Mouse (Mus musculus) kidney, embryonic 16.5 days (tissue): ENCODE results near the gene Grb2. TPM values are rescaled to one million over a fixed set of nuclear protein-coding genes. Genes with fewer than 3 reads are reported as not detected.
A peak's percentile ranks its signal among the peaks of the same experiment; 100 is the strongest.

ENCODE experiments used
- ATAC-seq: fragments of 200-750 bp; cut with Nextera tagmentation; 2 replicates; pipeline ENCODE4 v1.8.0; 2017; ENCODE audit warnings: moderate TSS enrichment; ENCODE audit not compliant: low FRiP score, low TSS enrichment
- H3K27ac ChIP-seq: fragments of 300-500 bp; sonication (generic); 2 replicates; pipeline ENCODE4 v1.5.1; 2014; ENCODE audit warnings: low read length
- H3K27me3 ChIP-seq: fragments of 300-500 bp; sonication (generic); 2 replicates; pipeline ENCODE4 v1.6.1; 2014; ENCODE audit warnings: low read length, control low read depth, mixed read lengths; ENCODE audit not compliant: insufficient read depth
- H3K36me3 ChIP-seq: fragments of 300-500 bp; sonication (generic); 2 replicates; pipeline ENCODE4 v1.6.1; 2014; ENCODE audit warnings: low read length, control low read depth, mixed read lengths; ENCODE audit not compliant: insufficient read depth
- H3K4me1 ChIP-seq: fragments of 300-500 bp; sonication (generic); 2 replicates; pipeline ENCODE4 v1.6.1; 2014; ENCODE audit warnings: low read length, control low read depth, mixed read lengths; ENCODE audit not compliant: insufficient read depth
- H3K4me2 ChIP-seq: fragments of 300-500 bp; sonication (generic); replicated peaks from 2 replicates; pipeline ENCODE4 v1.6.1; 2014; ENCODE audit warnings: low read depth, low read length
- H3K4me3 ChIP-seq: fragments of 300-500 bp; sonication (generic); 2 replicates; pipeline ENCODE4 v1.5.1; 2014; ENCODE audit warnings: mild to moderate bottlenecking, low read length
- H3K9ac ChIP-seq: fragments of 300-500 bp; sonication (generic); replicated peaks from 2 replicates; pipeline ENCODE4 v1.6.1; 2014; ENCODE audit warnings: low read length
- H3K9me3 ChIP-seq: fragments of 300-500 bp; sonication (generic); 2 replicates; pipeline ENCODE4 v1.6.1; 2016; ENCODE audit warnings: low read length, control low read depth
- WGBS: fragments of 180-500 bp; shearing (Covaris S2); extraction: QIAGEN DNeasy Blood & Tissue Kit; methylation state at CpG from one replicate; pipeline ENCODE4 v1.1.7; 2014; 5-methylcytosine and 5-hydroxymethylcytosine counted together
- polyA plus RNA-seq: library from polyadenylated mRNA; unstranded; fragments of >200 nt; fragmentation: Nextera tagmentation; extraction: Ambion mirVana; gene quantifications from 2 replicates; pipeline ENCODE4 v1.2.1, GENCODE M21; 2015

Grb2 gene
- polyA plus RNA-seq, 1 experiment from 2014 or later, result 87.0 TPM

DNA sequence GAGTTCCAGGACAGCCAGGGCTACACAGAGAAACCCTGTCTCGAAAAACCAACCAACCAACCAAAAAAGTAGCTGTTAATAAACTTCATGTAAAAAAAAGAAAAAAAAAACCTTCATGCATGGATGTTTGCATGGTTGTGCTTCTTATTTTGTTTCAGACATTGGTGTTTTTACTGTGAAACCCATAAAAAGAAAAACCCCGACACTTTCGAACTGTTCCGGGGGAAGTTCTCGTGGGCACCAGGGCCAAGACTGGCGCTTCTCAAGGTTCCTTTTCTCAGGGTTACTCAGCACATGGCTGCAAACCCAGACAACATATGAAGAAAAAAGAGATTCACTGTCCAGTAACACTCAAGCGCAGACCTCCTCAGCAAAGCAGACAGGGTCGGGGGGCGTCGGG, 75.5 kb downstream of the Grb2 start:
- Histone ChIP-seq H3K27me3 (no peaks in the 10 kb centered on the region), H3K4me1 (0 out of 2 replicates have a peak, but pooled peaks cover 2% of the 10 kb centered on the region), H3K9me3 (no peaks in the 10 kb centered on the region), H3K27ac (no peak overlapping the region), H3K9ac (no peak overlapping the region), H3K4me2 (no peak overlapping the region), H3K4me3 (no peak overlapping the region), H3K36me3 (no peaks in the 10 kb centered on the region)
- WGBS, result 83% methylated on average over 10 of the region's 10 CpGs
- no peak for ATAC-seq

DNA sequence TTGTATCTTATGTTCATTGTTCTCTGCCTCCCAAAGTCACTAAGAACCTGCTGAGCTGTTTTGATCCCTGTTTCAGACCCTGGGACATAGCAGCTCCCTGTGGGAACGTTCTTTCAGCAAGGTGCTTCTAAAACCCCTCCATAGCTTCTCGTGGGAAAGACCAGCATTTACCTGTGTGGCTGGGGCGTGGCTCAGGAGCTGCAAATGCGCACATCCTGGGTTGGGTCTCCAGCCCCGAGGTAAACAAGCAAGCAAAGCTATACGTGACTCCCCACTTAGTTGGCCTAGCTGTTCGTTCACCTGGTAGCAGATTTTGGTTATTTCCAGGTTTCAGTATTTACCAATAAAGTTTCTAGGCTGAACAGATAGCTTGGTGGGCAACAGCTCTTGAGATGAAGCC, 76.2 kb downstream of the Grb2 start:
- peaks cover 3% of the 10 kb centered on the region; the same call in 1 of the 2 replicates for H3K4me1 ChIP-seq
- H3K27ac ChIP-seq, result no peak overlapping the region
- H3K27me3 ChIP-seq, result no peaks in the 10 kb centered on the region
- ATAC-seq, result no peak
- no peaks in the 10 kb centered on the region for H3K36me3 ChIP-seq
- no peak overlapping the region for H3K4me2 ChIP-seq
- no peaks in the 10 kb centered on the region for H3K9me3 ChIP-seq
- no peak overlapping the region for H3K9ac ChIP-seq
- WGBS, result 80% methylated on average over 7 of the region's 7 CpGs
- no peak overlapping the region for H3K4me3 ChIP-seq

- H3K27ac ChIP-seq, result 0 out of 2 replicates have a peak overlapping the region, but pooled peaks have one; percentile 36
- WGBS, result 27% methylated on average over 3 of the region's 3 CpGs
Observed at GRCm38 (mm10) chr11:115631505-115631890, 76.9 kb downstream of the Grb2 start.

GRCm38 (mm10) chr11:115630532-115631504, 77.6 kb downstream of the Grb2 start:
- Histone ChIP-seq H3K4me3 (no peak overlapping the region), H3K9ac (peak overlapping the region; percentile 44; the same call in 1 of the 2 replicates), H3K27ac (peak overlapping the region; percentile 36; the same call in 1 of the 2 replicates), H3K4me1 (peaks cover 15% of the 10 kb centered on the region), H3K4me2 (no peak overlapping the region), H3K36me3 (no peaks in the 10 kb centered on the region), H3K9me3 (no peaks in the 10 kb centered on the region), H3K27me3 (no peaks in the 10 kb centered on the region)
- WGBS, result 50% methylated on average over 16 of the region's 16 CpGs
- no peak for ATAC-seq

More at GRCm38 (mm10) chr11:115631505-115631890, 76.9 kb downstream of the Grb2 start:
- no peak for ATAC-seq
- Histone ChIP-seq H3K4me2 (no peak overlapping the region), H3K27me3 (no peaks in the 10 kb centered on the region), H3K4me1 (peaks cover 9% of the 10 kb centered on the region), H3K36me3 (no peaks in the 10 kb centered on the region), H3K9ac (no peak overlapping the region), H3K4me3 (no peak overlapping the region), H3K9me3 (no peaks in the 10 kb centered on the region)

- peaks cover 18% of the 10 kb centered on the region for H3K4me1 ChIP-seq
- no peak for ATAC-seq
- no peaks in the 10 kb centered on the region for H3K9me3 ChIP-seq
- no peak overlapping the region for H3K4me2 ChIP-seq
- H3K4me3 ChIP-seq, result no peak overlapping the region
- H3K27ac ChIP-seq, result no peak overlapping the region
- no peak overlapping the region for H3K9ac ChIP-seq
- no peaks in the 10 kb centered on the region for H3K27me3 ChIP-seq
- H3K36me3 ChIP-seq, result no peaks in the 10 kb centered on the region
- 81% methylated on average over 13 of the region's 13 CpGs for WGBS
Observed at GRCm38 (mm10) chr11:115629734-115630531, 78.5 kb downstream of the Grb2 start.

DNA sequence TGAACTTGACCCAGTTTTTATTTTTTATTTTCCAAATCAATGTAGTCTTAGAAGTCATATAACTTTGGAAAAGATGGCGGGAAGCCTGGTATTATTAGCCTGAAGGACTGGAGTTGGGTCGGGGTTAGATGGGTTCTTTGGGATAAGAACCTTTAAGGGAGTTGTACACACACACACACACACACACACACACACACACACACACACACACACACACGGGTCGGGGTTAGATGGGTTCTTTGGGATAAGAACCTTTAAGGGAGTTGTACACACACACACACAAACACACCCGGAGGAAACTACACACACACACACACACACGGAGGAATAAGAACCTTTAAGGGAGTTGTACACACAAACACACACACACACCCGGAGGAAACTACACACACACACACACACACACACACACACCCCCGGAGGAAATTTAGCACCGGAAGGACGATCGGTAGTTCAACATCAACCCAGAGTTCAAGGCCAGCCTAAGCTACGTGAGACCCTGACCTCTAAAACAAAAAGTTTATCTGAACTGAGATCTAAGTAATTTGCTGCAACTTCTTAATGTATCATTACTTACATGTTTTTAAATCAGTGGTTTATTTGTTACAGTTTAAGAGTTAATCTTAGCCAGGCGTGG, 79.8 kb downstream of the Grb2 start:
- Histone ChIP-seq H3K4me3 (peak overlapping the region; percentile 88), H3K9ac (peak overlapping the region; percentile 64; the same call in 1 of the 2 replicates), H3K4me2 (peak overlapping the region; percentile 57), H3K4me1 (peaks cover 18% of the 10 kb centered on the region), H3K27ac (no peak overlapping the region), H3K9me3 (no peaks in the 10 kb centered on the region), H3K36me3 (no peaks in the 10 kb centered on the region), H3K27me3 (no peaks in the 10 kb centered on the region)
- 48% methylated on average over 13 of the region's 13 CpGs for WGBS
- peak; percentile 13; the same call in 1 of the 2 replicates for ATAC-seq

- Histone ChIP-seq H3K4me1 (peaks cover 18% of the 10 kb centered on the region), H3K27me3 (no peaks in the 10 kb centered on the region), H3K27ac (0 out of 2 replicates have a peak within 1 kb of the TSS, but pooled peaks have one; percentile 11), H3K9me3 (no peaks in the 10 kb centered on the region), H3K4me3 (peak within 1 kb of the TSS; percentile 88), H3K4me2 (peak within 1 kb of the TSS; percentile 87), H3K9ac (peak within 1 kb of the TSS; percentile 64), H3K36me3 (peaks cover 2% of the 10 kb centered on the region)
- peak; percentile 98 for ATAC-seq
- under 1% methylated on average over 47 of the region's 47 CpGs for WGBS
Observed at GRCm38 (mm10) chr11:115627705-115628464, 80.5 kb downstream of the Grb2 start, which contains the start of gene Slc25a19. Gene Slc25a19 (minus strand): TSS chr11:115628295.

- Histone ChIP-seq H3K36me3 (peaks cover 11% of the 10 kb centered on the region), H3K9me3 (no peaks in the 10 kb centered on the region), H3K27me3 (no peaks in the 10 kb centered on the region), H3K4me2 (peak overlapping the region; percentile 87), H3K4me3 (peak overlapping the region; percentile 88), H3K27ac (no peak overlapping the region; the same call in 1 of the 2 replicates), H3K9ac (peak overlapping the region; percentile 64), H3K4me1 (peaks cover 18% of the 10 kb centered on the region)
- ATAC-seq, result no peak
- WGBS, result 36% methylated on average over 11 of the region's 11 CpGs
Observed at GRCm38 (mm10) chr11:115626824-115627616, 81.4 kb downstream of the Grb2 start.
